Mouse (Mus musculus) embryonic facial prominence, embryonic 12.5 days (tissue): Measurements from ENCODE around the gene Cd247. TPM values are rescaled to one million over a fixed set of nuclear protein-coding genes. Genes with fewer than 3 reads are reported as not detected.

Experiments used
- ATAC-seq: fragments of 200-750 bp; cut with Nextera tagmentation; 2 replicates; pipeline ENCODE4 v1.8.0; 2017; ENCODE audit not compliant: insufficient number of reproducible peaks, insufficient read depth, low FRiP score, low TSS enrichment
- H3K27ac ChIP-seq: fragments of 300-500 bp; sonication (generic); 2 replicates; pipeline ENCODE4 v1.5.1; 2016; ENCODE audit warnings: mild to moderate bottlenecking
- H3K27me3 ChIP-seq: fragments of 300-500 bp; sonication (generic); 2 replicates; pipeline ENCODE4 v1.6.1; 2016; ENCODE audit warnings: mild to moderate bottlenecking, moderate library complexity
- H3K36me3 ChIP-seq: fragments of 300-500 bp; sonication (generic); 2 replicates; pipeline ENCODE4 v1.6.1; 2016; ENCODE audit warnings: mild to moderate bottlenecking
- H3K4me1 ChIP-seq: fragments of 300-500 bp; sonication (generic); 2 replicates; pipeline ENCODE4 v1.6.1; 2016
- H3K4me2 ChIP-seq: fragments of 300-500 bp; sonication (generic); replicated peaks from 2 replicates; pipeline ENCODE4 v1.6.1; 2016; ENCODE audit warnings: mild to moderate bottlenecking, moderate library complexity
- H3K4me3 ChIP-seq: fragments of 300-500 bp; sonication (generic); 2 replicates; pipeline ENCODE4 v1.5.1; 2016; ENCODE audit warnings: mild to moderate bottlenecking
- H3K9ac ChIP-seq: fragments of 300-500 bp; sonication (generic); 2 replicates; pipeline ENCODE4 v1.6.1; 2016; ENCODE audit warnings: mild to moderate bottlenecking, moderate library complexity
- H3K9me3 ChIP-seq: fragments of 300-500 bp; sonication (generic); 2 replicates; pipeline ENCODE4 v1.6.1; 2016; ENCODE audit warnings: mild to moderate bottlenecking, moderate library complexity
- WGBS: fragments of 180-500 bp; shearing (Covaris S2); methylation state at CpG from one replicate; pipeline ENCODE4 v1.1.7; 2016; 5-methylcytosine and 5-hydroxymethylcytosine counted together
- polyA plus RNA-seq: library from polyadenylated mRNA; unstranded; fragments of >200 nt; fragmentation: Nextera tagmentation; extraction: Ambion mirVana; gene quantifications from 2 replicates; pipeline ENCODE4 v1.2.1, GENCODE M21; 2016

The Cd247 gene
- polyA plus RNA-seq, 1 experiment from 2014 or later = 1.0 TPM

- H3K9me3 ChIP-seq = no peaks in the 10 kb centered on the region
- no peak overlapping the region for H3K9ac ChIP-seq
- H3K4me1 ChIP-seq = no peaks in the 10 kb centered on the region
- no peaks in the 10 kb centered on the region for H3K36me3 ChIP-seq
- 90% methylated on average over 6 of the region's 6 CpGs for WGBS
- H3K4me2 ChIP-seq = no peak overlapping the region
- H3K4me3 ChIP-seq = no peak overlapping the region
- H3K27me3 ChIP-seq = no peaks in the 10 kb centered on the region
- no peak overlapping the region for H3K27ac ChIP-seq
- no peak for ATAC-seq
Observed at GRCm38 (mm10) chr1:165828615-165829014, 40.1 kb downstream of the Cd247 start.

GRCm38 (mm10) chr1:165829890-165830289 lies 41.4 kb downstream of the Cd247 start:
- Histone ChIP-seq H3K9me3 (no peaks in the 10 kb centered on the region), H3K27ac (no peak overlapping the region), H3K27me3 (no peaks in the 10 kb centered on the region), H3K4me1 (peaks cover 9% of the 10 kb centered on the region), H3K9ac (no peak overlapping the region), H3K36me3 (no peaks in the 10 kb centered on the region), H3K4me3 (no peak overlapping the region), H3K4me2 (no peak overlapping the region)
- WGBS = 87% methylated on average over 5 of the region's 5 CpGs
- no peak for ATAC-seq

DNA sequence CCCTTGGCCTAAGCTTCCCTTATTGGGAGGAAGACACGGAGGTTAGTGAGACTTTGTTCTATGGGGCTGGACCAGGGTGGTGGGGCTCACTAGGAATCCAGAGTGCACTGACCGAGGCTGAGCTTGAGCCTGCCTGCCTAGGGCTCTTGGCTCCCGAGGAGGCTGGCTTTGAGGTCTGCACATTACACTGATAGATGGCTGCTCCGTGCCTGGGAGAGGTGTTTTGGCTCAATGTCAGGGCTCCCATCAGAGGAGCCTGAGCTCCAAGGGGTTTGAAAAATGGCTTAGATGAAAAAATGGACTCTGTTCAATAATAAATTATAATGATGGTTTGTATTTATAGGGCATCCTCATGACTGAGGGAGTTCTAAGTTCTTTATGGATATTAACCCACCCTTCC lies 44.8 kb downstream of the Cd247 start:
- no peak overlapping the region for H3K4me3 ChIP-seq
- no peaks in the 10 kb centered on the region for H3K36me3 ChIP-seq
- H3K9me3 ChIP-seq = no peaks in the 10 kb centered on the region
- no peak overlapping the region for H3K9ac ChIP-seq
- H3K4me1 ChIP-seq = peaks cover 31% of the 10 kb centered on the region
- H3K27ac ChIP-seq = no peak overlapping the region
- no peak for ATAC-seq
- WGBS = 31% methylated on average over 4 of the region's 4 CpGs
- no peak overlapping the region for H3K4me2 ChIP-seq
- H3K27me3 ChIP-seq = no peaks in the 10 kb centered on the region

GRCm38 (mm10) chr1:165833910-165834632 lies 45.6 kb downstream of the Cd247 start:
- Histone ChIP-seq H3K4me1 (peaks cover 31% of the 10 kb centered on the region), H3K27ac (no peak overlapping the region), H3K9me3 (no peaks in the 10 kb centered on the region), H3K4me2 (peak overlapping the region; percentile 36), H3K36me3 (no peaks in the 10 kb centered on the region), H3K9ac (no peak overlapping the region), H3K27me3 (no peaks in the 10 kb centered on the region), H3K4me3 (peak overlapping the region; percentile 9; the same call in 1 of the 2 replicates)
- 13% methylated on average over 17 of the region's 17 CpGs for WGBS
- no peak for ATAC-seq

DNA sequence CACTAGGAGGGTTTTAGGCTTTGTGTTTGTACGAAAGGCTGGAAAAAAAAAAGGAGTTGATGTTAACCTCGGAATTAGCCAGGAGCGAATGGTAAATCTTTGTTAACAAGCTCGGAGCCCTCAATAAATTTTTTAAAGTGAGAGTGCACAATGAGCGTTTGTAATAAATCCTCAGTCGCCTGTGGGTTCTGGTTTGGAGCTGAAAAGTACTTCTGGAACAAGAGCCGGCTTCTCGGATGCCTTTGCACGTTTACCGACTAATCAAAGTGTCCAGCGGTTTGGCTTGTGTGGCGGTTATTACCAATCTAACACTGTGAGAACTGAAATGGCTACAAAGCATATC lies 46.1 kb downstream of the Cd247 start:
- no peak for ATAC-seq
- Histone ChIP-seq H3K27ac (no peak overlapping the region), H3K9ac (no peak overlapping the region), H3K36me3 (no peaks in the 10 kb centered on the region), H3K27me3 (peaks cover 2% of the 10 kb centered on the region; the same call in 1 of the 2 replicates), H3K4me1 (peaks cover 31% of the 10 kb centered on the region), H3K4me3 (peak overlapping the region; percentile 9; the same call in 1 of the 2 replicates), H3K9me3 (no peaks in the 10 kb centered on the region), H3K4me2 (peak overlapping the region; percentile 36)
- WGBS = 21% methylated on average over 12 of the region's 12 CpGs

DNA sequence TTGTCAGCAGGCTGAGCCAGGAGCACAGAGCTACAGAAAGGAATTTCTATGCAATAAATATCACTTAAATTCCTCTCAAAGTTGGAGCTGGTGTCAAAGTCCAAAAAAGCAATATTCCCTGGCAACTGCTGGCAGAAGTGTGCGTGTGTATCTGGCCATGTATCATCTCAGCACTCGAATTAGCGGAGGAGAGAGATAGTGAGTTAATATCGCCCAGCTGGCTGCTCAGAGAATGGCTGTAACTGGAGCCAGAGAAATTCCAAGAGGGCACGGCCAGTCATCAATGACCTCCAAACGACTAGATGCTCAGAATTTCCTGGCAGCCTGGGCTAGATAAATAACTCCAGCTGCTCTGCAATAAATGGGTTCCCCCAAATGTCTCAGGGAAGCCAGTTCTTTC lies 48.0 kb downstream of the Cd247 start:
- H3K27ac ChIP-seq = no peak overlapping the region
- no peak for ATAC-seq
- H3K36me3 ChIP-seq = no peaks in the 10 kb centered on the region

GRCm38 (mm10) chr1:165837546-165837945 lies 49.1 kb downstream of the Cd247 start:
- Histone ChIP-seq H3K27me3 (peaks cover 14% of the 10 kb centered on the region), H3K4me1 (peaks cover 31% of the 10 kb centered on the region), H3K9ac (no peak overlapping the region), H3K36me3 (no peaks in the 10 kb centered on the region), H3K9me3 (no peaks in the 10 kb centered on the region), H3K4me2 (no peak overlapping the region), H3K27ac (no peak overlapping the region), H3K4me3 (no peak overlapping the region)
- no peak for ATAC-seq
- 27% methylated on average over 8 of the region's 8 CpGs for WGBS

More for the DNA sequence above, 48.0 kb downstream of the Cd247 start:
- peaks cover 8% of the 10 kb centered on the region for H3K27me3 ChIP-seq
- H3K9me3 ChIP-seq = no peaks in the 10 kb centered on the region
- no peak overlapping the region for H3K9ac ChIP-seq
- 12% methylated on average over 6 of the region's 6 CpGs for WGBS
- H3K4me3 ChIP-seq = no peak overlapping the region
- H3K4me1 ChIP-seq = peaks cover 31% of the 10 kb centered on the region
- H3K4me2 ChIP-seq = 0 out of 2 replicates have a peak overlapping the region, but pooled peaks have one; percentile 7

DNA sequence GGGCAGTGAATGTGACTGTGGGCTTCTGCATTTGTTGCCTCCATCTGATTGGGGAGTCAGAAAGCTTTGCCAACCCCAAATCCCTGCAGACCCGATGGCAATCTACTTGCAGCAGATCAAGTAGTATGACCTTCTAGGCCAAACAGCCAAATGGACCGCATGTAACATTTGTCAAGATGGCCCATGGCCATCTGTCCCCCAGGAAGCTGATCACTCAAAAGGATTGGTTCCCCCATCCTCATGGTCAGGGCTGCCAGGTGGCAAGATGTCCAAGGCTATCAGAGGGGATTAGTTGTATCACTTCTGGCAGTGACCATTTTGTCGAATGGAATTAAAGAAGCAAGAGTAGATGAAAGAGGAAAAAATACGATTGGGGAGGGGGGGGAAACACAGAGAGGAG lies 50.7 kb downstream of the Cd247 start:
- no peaks in the 10 kb centered on the region for H3K9me3 ChIP-seq
- H3K36me3 ChIP-seq = no peaks in the 10 kb centered on the region
- peaks cover 30% of the 10 kb centered on the region for H3K4me1 ChIP-seq
- H3K9ac ChIP-seq = no peak overlapping the region
- no peak overlapping the region for H3K27ac ChIP-seq
- H3K4me2 ChIP-seq = no peak overlapping the region
- no peak overlapping the region for H3K4me3 ChIP-seq
- 83% methylated on average over 4 of the region's 4 CpGs for whole genome bisulfite sequencing
- H3K27me3 ChIP-seq = peaks cover 23% of the 10 kb centered on the region
- no peak for ATAC-seq

GRCm38 (mm10) chr1:165840548-165841230 lies 52.2 kb downstream of the Cd247 start:
- peak overlapping the region; percentile 35 for H3K4me3 ChIP-seq
- H3K9ac ChIP-seq = peak overlapping the region; percentile 55
- no peaks in the 10 kb centered on the region for H3K9me3 ChIP-seq
- no peak overlapping the region for H3K27ac ChIP-seq
- no peaks in the 10 kb centered on the region for H3K36me3 ChIP-seq
- peak overlapping the region; percentile 79 for H3K4me2 ChIP-seq
- 7% methylated on average over 31 of the region's 31 CpGs for WGBS
- ATAC-seq = no peak
- H3K4me1 ChIP-seq = peaks cover 31% of the 10 kb centered on the region
- H3K27me3 ChIP-seq = peaks cover 34% of the 10 kb centered on the region

DNA sequence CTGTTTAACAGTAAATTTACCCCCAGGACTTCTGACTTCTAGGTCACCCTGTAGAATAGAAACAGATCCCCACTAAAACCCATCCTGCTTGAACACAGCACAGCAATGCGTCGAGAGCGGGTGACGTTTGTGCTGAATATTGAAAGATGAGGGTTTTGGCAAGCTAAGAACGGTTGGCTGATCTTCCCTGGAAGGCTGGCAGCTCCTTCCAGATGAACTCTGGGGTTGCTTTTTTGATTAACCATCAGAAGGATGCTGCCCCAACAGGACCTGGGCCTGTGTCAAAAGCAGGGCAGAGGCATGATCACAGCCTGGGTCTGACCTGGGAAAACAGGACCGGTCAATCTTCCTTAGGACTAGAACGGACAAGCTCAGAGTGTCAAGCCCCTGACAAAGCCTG lies 53.7 kb downstream of the Cd247 start:
- Histone ChIP-seq H3K4me3 (no peak overlapping the region), H3K27me3 (peaks cover 41% of the 10 kb centered on the region), H3K27ac (no peak overlapping the region), H3K4me1 (peaks cover 18% of the 10 kb centered on the region), H3K36me3 (no peaks in the 10 kb centered on the region), H3K9ac (no peak overlapping the region), H3K4me2 (no peak overlapping the region), H3K9me3 (no peaks in the 10 kb centered on the region)
- no peak for ATAC-seq
- WGBS = 44% methylated on average over 7 of the region's 7 CpGs

DNA sequence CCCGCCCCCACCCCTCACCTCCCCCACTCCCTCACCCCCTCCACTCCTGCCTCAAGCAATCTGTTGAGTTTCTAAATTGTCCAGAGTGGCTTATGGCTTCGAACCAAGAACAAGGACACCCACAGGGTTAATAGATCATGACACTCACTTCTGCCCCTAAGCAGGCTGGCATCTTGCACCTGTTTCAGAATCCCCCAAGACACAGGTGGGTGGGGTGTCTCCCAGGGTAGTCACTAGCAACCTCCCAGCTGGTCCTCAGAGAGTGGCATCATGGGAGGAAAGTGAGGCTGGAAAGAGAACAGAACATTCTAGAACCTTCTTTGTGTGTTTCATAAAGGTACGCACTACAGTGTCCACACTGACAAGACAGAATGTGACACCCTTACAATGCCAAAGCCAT lies 55.1 kb downstream of the Cd247 start:
- no peak overlapping the region for H3K4me2 ChIP-seq
- H3K27ac ChIP-seq = no peak overlapping the region
- H3K36me3 ChIP-seq = no peaks in the 10 kb centered on the region
- no peak overlapping the region for H3K9ac ChIP-seq
- H3K4me3 ChIP-seq = no peak overlapping the region
- H3K27me3 ChIP-seq = peaks cover 41% of the 10 kb centered on the region
- peaks cover 10% of the 10 kb centered on the region for H3K4me1 ChIP-seq
- no peaks in the 10 kb centered on the region for H3K9me3 ChIP-seq
- no peak for ATAC-seq
- 57% methylated on average over 3 of the region's 3 CpGs for WGBS

DNA sequence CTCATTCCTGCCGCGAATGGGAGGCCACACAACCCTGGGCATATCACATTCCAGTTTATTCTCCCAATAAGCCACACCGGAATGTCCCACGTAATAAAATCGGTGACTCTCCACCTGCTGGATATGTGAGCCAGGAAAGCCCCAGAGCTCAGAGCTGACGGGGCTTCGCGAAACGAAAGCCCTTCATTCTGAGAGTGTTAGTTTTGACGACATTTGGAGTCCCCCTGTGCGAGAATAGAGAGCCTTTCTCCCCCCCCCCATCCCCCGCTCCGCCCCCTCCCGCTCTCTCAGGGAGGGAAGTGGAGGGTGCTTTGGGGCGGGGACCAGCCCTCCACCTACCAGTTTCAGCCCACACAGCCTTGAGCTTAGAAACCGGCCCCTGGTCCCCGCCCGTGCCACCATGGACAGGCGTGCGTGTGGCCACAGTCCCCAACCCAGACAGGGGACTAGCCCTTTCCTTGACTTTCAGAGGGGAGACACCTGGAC lies 56.0 kb downstream of the Cd247 start:
- H3K4me1 ChIP-seq = peaks cover 10% of the 10 kb centered on the region
- peak overlapping the region; percentile 97 for H3K4me2 ChIP-seq
- H3K9ac ChIP-seq = peak overlapping the region; percentile 59
- peak overlapping the region; percentile 48 for H3K4me3 ChIP-seq
- no peaks in the 10 kb centered on the region for H3K36me3 ChIP-seq
- WGBS = 2% methylated on average over 20 of the region's 20 CpGs
- peaks cover 41% of the 10 kb centered on the region for H3K27me3 ChIP-seq
- H3K27ac ChIP-seq = no peak overlapping the region
- no peaks in the 10 kb centered on the region for H3K9me3 ChIP-seq
- peak; percentile 72 for ATAC-seq
